Mouse (Mus musculus): ENCODE data around the gene Pxmp4. TPM values are rescaled to one million over a fixed set of nuclear protein-coding genes. Genes with fewer than 3 reads are reported as not detected.

Gene Pxmp4
- polyA plus RNA-seq, 1 experiment from 2014 or later = 14.5 TPM

DNA sequence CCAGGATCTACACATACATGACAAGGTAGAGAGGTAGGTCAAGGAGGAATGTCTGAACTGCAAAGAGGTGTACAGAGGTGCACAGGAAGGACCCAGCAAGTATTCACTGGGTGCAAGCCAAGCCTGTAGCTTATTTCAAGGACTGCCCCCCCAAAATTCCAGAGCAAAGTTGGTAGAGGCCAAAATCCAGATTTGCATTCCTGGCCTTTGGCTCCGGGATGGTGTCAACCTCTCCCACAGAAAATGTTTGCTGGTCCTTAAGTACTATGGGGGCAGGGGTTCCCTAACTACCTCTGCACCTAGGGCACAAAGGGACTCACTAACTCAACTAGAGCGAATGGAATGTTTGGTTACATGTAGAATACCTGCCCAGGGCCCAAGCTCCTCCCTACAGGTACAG is 35.7 kb downstream of the Pxmp4 start:
- DNase-seq (ENCODE audit: low spot score) = no peak
- peak overlapping the region; percentile 97; the same call in 1 of the 2 replicates for H3K27ac ChIP-seq
- peaks cover 50% of the 10 kb centered on the region for H3K4me1 ChIP-seq
- peak overlapping the region; percentile 93 for H3K4me3 ChIP-seq
- no peaks in the 10 kb centered on the region for H3K27me3 ChIP-seq (ENCODE audit: low read depth, poor library complexity, severe bottlenecking)
- H3K9me3 ChIP-seq (replicated peaks) = no peaks in the 10 kb centered on the region
- WGBS = 80% methylated on average over 2 of the region's 2 CpGs
- peaks cover 30% of the 10 kb centered on the region for H3K36me3 ChIP-seq

DNA sequence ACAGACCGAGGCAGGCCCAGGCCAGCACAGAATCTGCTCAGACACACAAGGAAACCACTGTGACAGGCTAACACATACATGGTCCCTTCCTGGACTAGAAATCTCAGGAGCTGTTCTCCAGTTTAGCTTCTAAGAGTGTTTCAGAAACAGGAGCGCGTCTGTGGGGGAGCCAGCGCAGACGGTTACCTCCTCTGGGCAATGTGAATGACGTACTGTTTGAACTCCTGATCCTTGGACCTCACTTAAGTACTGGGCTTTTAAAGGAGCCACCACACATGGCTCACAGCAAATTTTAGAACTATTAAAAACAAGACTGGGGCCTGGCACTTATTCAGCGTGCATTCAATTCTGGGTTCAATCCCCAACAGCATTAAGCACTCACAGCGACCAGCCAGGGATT is 36.9 kb downstream of the Pxmp4 start:
- Histone ChIP-seq H3K4me3 (no peak overlapping the region), H3K36me3 (peaks cover 42% of the 10 kb centered on the region), H3K27me3 (ENCODE audit: low read depth, poor library complexity, severe bottlenecking) (no peaks in the 10 kb centered on the region), H3K4me1 (peaks cover 48% of the 10 kb centered on the region), H3K9me3 (replicated peaks) (no peaks in the 10 kb centered on the region), H3K27ac (no peak overlapping the region; the same call in 1 of the 2 replicates)
- 65% methylated on average over 8 of the region's 8 CpGs for WGBS
- DNase-seq (ENCODE audit: low spot score) = no peak

DNA sequence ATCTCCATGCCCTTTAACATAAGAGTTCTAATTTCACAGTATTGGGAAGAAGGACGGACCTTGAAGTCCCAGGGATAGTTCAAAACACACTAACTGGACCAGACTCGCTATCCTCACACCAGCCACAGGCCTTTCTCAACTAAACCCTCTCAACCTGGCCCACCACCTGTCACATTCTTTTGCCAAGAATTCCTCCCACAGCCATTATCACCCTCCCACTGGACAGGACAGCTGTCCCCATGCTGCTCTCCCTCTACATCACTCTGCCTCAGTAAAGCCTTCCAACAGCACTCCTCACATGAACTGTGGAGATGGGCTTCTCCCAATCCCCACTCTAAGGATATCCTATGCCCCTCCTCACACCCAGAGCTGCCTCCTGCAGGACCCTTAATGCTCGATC is 37.9 kb downstream of the Pxmp4 start:
- H3K4me1 ChIP-seq = peaks cover 43% of the 10 kb centered on the region
- H3K27ac ChIP-seq = no peak overlapping the region
- DNase-seq (ENCODE audit: low spot score) = no peak
- 78% methylated on average over 3 of the region's 3 CpGs for WGBS
- H3K4me3 ChIP-seq = no peak overlapping the region
- H3K27me3 ChIP-seq (ENCODE audit: low read depth, poor library complexity, severe bottlenecking) = no peaks in the 10 kb centered on the region
- H3K9me3 ChIP-seq (replicated peaks) = no peaks in the 10 kb centered on the region
- H3K36me3 ChIP-seq = peaks cover 53% of the 10 kb centered on the region

DNA sequence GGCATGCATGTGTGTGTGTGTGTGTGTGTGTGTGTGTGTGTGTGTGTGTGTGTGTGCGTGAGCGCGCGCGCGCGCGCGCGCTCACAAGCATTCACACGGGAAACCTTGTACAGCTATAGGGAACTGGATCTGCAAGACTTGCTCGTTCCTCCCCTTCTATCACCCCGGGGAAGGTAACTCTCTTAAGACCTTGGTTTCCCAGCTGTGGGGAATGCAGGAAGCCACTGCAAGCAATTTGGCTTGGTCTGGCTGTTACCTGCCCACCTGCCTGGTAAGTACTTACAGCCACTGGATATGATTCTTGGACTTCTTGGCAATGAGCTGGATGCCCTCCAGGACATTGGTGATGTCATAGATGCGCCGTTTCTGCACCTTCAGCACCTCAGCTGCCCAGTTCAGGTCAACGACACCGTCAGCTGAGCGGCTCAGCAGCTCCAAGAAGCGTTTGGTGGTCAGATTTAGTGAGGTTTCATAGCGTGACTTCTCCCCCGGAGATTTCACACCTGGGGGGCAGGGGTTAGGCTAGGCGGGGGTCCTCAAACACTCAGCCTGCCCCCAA is 39.8 kb downstream of the Pxmp4 start:
- Histone ChIP-seq H3K9me3 (replicated peaks) (no peaks in the 10 kb centered on the region), H3K4me3 (no peak overlapping the region), H3K27ac (no peak overlapping the region), H3K36me3 (peaks cover 63% of the 10 kb centered on the region), H3K4me1 (peaks cover 35% of the 10 kb centered on the region), H3K27me3 (ENCODE audit: low read depth, poor library complexity, severe bottlenecking) (no peaks in the 10 kb centered on the region; the same call in 1 of the 2 replicates)
- WGBS = 90% methylated on average over 22 of the region's 22 CpGs
- DNase-seq (ENCODE audit: low spot score) = no peak

DNA sequence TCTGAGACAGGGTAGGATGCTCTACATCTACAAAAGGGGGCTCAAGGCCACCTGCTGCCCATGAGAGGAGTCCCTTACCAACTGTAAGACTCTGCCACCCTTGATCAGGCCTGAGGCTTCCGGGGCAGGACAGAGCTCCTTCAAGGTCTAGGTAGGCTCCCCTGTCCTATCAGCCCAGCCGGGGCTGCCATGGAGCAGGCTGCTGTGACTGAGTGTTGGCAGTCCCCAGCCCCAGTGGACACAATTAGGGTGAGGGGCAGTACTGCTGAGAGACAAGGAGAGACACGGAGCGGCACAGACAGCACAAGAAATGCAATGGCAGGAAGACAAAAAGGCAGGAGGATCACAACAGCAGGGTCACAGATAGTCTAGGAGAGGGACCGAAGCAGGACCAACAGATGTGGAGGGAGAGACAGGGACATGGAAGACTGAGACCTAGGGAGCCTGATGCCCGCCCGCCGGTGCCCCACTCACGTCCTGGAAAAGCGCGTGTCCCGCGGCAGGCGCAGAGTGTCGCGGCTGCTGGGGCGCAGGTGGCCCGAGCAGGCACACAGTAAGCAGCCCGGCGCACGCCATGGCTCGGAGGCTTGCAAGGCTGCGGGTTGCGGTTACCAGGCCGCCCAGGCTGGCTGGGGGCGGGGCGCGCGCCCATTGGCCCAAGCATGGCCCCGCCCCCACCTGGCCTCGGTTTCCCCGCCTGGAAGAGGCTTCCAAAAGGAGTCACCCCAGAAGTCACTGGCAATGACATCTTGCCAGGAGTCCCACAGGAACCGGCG is 45.1 kb downstream of the Pxmp4 start, which contains the start of gene Necab3:
Gene Necab3 (minus strand): TSS at position 627 of the 776 bp plus-strand sequence.
- Histone ChIP-seq H3K27me3 (ENCODE audit: low read depth, poor library complexity, severe bottlenecking) (peaks cover 12% of the 10 kb centered on the region), H3K9me3 (replicated peaks) (no peaks in the 10 kb centered on the region), H3K4me1 (peaks cover 24% of the 10 kb centered on the region), H3K27ac (peak within 1 kb of the TSS; percentile 53), H3K4me3 (peak within 1 kb of the TSS; percentile 43), H3K36me3 (peaks cover 39% of the 10 kb centered on the region)
- DNase-seq (ENCODE audit: low spot score) = peak; percentile 67
- WGBS = 5% methylated on average over 34 of the region's 34 CpGs

DNA sequence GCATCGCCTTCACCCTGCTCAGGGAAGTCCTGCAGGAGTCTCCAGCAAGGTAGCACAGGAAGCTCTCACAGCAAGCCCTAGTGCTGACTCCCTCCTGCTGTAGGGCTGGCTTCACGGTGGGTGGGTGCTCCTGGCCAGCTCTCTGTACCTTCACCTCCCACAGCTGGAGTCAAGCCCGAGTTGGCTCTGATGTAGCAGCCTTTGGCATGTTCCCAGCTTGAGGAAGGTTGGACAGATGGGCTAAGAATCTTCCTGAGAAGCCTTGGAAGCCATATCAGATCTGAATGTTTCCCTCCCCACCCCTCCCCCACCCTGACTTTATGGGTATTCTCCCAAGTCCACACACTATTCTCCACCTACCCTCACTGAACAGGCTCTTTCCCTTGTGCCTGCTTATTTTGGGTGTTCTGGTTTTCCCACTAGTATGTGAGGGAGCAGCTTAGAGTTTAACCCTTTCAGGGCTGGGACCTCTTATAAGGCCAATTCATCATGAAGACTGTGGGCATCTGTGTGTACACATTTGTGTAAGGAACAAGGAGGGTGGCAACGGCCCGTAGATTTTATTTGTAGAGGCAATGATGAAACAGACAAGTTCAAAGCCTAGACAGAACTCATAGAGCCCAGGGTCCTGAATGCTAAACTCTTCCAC is 46.2 kb downstream of the Pxmp4 start:
- Histone ChIP-seq H3K27me3 (ENCODE audit: low read depth, poor library complexity, severe bottlenecking) (peaks cover 23% of the 10 kb centered on the region), H3K9me3 (replicated peaks) (no peaks in the 10 kb centered on the region), H3K36me3 (peaks cover 28% of the 10 kb centered on the region), H3K27ac (no peak overlapping the region), H3K4me1 (peaks cover 30% of the 10 kb centered on the region), H3K4me3 (no peak overlapping the region)
- 56% methylated on average over 5 of the region's 5 CpGs for WGBS
- no peak for DNase-seq (ENCODE audit: low spot score)

DNA sequence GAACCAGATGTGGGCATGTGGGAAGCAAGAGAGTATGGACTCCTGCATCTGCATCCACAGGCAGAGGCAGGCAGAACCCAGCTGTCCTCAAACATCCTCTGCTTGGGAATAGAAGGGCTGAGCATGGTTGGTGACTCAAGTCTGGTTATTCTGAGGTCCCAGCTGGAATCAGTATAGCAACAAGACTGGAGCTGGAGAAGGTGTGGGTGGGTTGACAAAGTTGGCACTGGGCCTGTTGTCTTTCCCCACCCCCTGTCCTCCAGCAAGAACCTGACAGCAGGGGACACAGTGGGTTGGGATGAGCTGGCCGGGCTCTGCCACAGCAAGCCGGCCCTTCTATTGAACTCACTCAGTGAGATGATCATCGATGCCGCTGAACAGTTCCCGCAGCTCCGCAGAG is 48.3 kb downstream of the Pxmp4 start:
- peaks cover 39% of the 10 kb centered on the region for H3K4me1 ChIP-seq
- DNase-seq (ENCODE audit: low spot score) = no peak
- H3K36me3 ChIP-seq = peaks cover 7% of the 10 kb centered on the region
- H3K9me3 ChIP-seq (replicated peaks) = no peaks in the 10 kb centered on the region
- no peak overlapping the region for H3K4me3 ChIP-seq
- peaks cover 44% of the 10 kb centered on the region for H3K27me3 ChIP-seq (ENCODE audit: low read depth, poor library complexity, severe bottlenecking)
- H3K27ac ChIP-seq = no peak overlapping the region
- WGBS = 93% methylated on average over 6 of the region's 6 CpGs

DNA sequence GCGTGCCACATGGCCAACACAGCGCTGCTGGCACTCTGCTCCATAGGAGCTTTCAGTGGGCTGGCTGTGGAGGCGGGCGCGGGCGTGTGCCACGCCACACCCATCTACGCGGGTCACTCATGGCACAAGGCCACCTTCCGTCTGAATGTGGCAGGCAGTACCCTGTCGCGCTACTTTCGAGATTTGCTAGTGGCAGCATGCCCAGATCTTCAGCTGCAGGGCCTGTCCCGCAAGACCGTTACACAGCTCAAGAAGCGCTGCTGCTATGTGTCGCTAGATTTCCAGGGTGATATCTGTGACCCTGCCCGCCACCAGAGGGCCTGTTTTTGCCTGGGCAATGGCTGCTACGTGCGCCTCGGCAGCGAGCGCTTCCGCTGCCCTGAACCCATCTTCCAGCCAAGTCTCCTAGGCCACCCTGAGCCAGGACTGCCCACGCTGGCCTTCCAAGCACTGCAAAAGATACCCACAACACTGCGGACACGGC is 51.0 kb downstream of the Pxmp4 start:
- H3K27me3 ChIP-seq (ENCODE audit: low read depth, poor library complexity, severe bottlenecking) = peaks cover 63% of the 10 kb centered on the region
- peaks cover 37% of the 10 kb centered on the region for H3K4me1 ChIP-seq
- H3K36me3 ChIP-seq = no peaks in the 10 kb centered on the region
- 27% methylated on average over 27 of the region's 27 CpGs for WGBS
- peak; percentile 74 for DNase-seq (ENCODE audit: low spot score)
- no peaks in the 10 kb centered on the region for H3K9me3 ChIP-seq (replicated peaks)
- peak overlapping the region; percentile 40 for H3K4me3 ChIP-seq
- peak overlapping the region; percentile 75 for H3K27ac ChIP-seq

DNA sequence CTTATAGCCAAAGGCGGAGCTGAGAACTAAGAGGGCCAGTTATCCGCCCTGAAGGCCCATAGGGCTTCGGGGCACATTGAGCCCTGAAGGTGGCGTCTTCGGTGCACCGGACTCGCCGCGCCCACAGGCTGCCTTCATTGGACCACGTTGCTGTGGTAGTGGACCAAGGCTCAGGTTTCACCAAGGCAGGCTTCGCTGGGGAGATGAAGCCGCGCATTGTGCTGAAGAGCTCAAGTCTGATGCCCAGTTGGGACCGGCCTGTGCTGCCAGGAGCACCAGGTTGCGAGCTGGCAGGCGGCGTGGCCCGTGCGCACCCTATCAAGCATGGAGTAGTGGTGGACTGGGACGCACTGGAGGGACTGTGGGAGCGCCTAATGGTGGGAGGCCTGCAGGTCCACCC is 51.6 kb downstream of the Pxmp4 start:
- Histone ChIP-seq H3K9me3 (replicated peaks) (no peaks in the 10 kb centered on the region), H3K36me3 (no peaks in the 10 kb centered on the region), H3K27ac (peak overlapping the region; percentile 75), H3K27me3 (ENCODE audit: low read depth, poor library complexity, severe bottlenecking) (peaks cover 63% of the 10 kb centered on the region), H3K4me3 (peak overlapping the region; percentile 40), H3K4me1 (peaks cover 32% of the 10 kb centered on the region)
- DNase-seq (ENCODE audit: low spot score) = peak; percentile 53
- 23% methylated on average over 21 of the region's 21 CpGs for WGBS

DNA sequence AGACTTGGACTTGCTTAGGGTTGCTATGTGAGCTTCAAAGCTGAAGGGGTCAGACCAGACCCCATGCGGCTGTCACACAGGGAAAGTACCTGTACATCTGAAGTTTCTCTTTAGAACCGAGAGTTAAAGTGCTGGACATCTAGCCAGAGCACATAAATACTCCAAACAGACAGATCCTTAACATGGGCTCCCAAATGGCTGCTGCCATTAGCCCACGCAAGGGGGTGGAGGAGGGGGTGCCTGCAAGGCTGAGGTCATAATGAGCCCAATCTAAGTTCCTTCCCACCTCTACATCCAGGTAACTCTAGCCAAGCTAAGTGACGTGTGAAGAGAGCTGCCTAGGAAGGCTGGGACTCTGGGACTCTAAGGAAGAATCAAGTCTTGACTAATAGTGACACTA is 52.0 kb downstream of the Pxmp4 start, which contains the start of gene Actl10:
Gene Actl10 (plus strand): TSS at position 301 of the 400 bp plus-strand sequence.
- peak within 1 kb of the TSS; percentile 75 for H3K27ac ChIP-seq
- 72% methylated on average over 4 of the region's 4 CpGs for WGBS
- H3K27me3 ChIP-seq (ENCODE audit: low read depth, poor library complexity, severe bottlenecking) = peaks cover 63% of the 10 kb centered on the region
- H3K4me3 ChIP-seq = peak within 1 kb of the TSS; percentile 40
- no peaks in the 10 kb centered on the region for H3K9me3 ChIP-seq (replicated peaks)
- H3K4me1 ChIP-seq = peaks cover 31% of the 10 kb centered on the region
- H3K36me3 ChIP-seq = no peaks in the 10 kb centered on the region
- DNase-seq (ENCODE audit: low spot score) = no peak

DNA sequence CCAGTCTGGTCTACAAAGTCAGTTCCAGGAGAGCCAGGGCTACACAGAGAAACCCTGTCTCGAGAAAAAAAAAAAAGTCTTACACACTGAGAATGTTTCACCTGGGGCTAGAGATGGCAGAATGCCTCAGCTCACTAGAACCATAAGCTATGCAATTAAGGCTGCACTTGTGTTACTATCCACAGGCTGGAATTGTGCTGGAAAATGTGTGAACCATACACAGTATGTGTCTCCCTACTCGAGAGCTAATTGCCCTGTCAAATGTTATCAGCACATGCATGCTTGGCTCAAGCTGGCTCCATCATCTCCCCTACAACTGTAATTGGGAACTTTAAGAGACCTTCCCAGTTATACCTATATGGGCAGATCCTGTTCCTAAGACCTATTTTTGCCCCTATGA is 52.6 kb downstream of the Pxmp4 start:
- Histone ChIP-seq H3K4me3 (no peak overlapping the region), H3K27me3 (ENCODE audit: low read depth, poor library complexity, severe bottlenecking) (peaks cover 63% of the 10 kb centered on the region), H3K4me1 (peaks cover 31% of the 10 kb centered on the region), H3K36me3 (no peaks in the 10 kb centered on the region), H3K27ac (no peak overlapping the region), H3K9me3 (replicated peaks) (no peaks in the 10 kb centered on the region)
- 83% methylated on average over 2 of the region's 2 CpGs for whole genome bisulfite sequencing
- no peak for DNase-seq (ENCODE audit: low spot score)

DNA sequence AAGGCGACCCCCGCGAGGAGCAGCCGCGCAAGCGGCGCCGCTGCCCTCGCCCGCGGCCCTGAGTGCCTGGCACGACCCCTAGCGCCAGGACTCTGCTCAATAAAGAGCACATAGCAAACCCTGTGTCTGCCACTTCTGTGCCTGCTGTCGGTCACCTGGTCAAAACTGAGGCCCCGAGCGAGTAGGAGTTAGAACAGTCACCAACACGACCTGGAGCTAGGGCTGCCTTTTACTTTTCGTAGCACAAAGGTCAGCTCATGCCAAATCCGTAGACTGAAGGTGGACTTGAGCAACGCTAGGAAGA is 53.7 kb downstream of the Pxmp4 start:
- DNase-seq (ENCODE audit: low spot score) = no peak
- 16% methylated on average over 20 of the region's 20 CpGs for WGBS
- H3K27me3 ChIP-seq (ENCODE audit: low read depth, poor library complexity, severe bottlenecking) = peaks cover 61% of the 10 kb centered on the region

More for the DNA sequence above, 53.7 kb downstream of the Pxmp4 start:
- H3K4me3 ChIP-seq = peak overlapping the region; percentile 58
- no peaks in the 10 kb centered on the region for H3K9me3 ChIP-seq (replicated peaks)
- peak overlapping the region; percentile 85 for H3K27ac ChIP-seq
- H3K36me3 ChIP-seq = no peaks in the 10 kb centered on the region
- peaks cover 31% of the 10 kb centered on the region for H3K4me1 ChIP-seq

All from limb, embryonic 10.5 days (tissue).